Mouse (Mus musculus): ENCODE data around the gene Fev.

Fev gene

GRCm38 (mm10) chr1:74885369-74886042 is at the start of gene Fev:
Fev (minus strand) TSS chr1:74885419.
- DNase-seq = peak in 1 of 2 experiments; percentile 9

GRCm38 (mm10) chr1:74927621-74928296 is 42.5 kb upstream of the Fev start:
- no peak for DNase-seq

- DNase-seq = peak; percentile 67
These were observed 41.5 kb upstream of the Fev start for GRCm38 (mm10) chr1:74926721-74927120.

GRCm38 (mm10) chr1:74924464-74924863 is 39.2 kb upstream of the Fev start:
- no peak for DNase-seq

GRCm38 (mm10) chr1:74915706-74916105 is 30.5 kb upstream of the Fev start:
- peak; percentile 42 to 48 for DNase-seq

- no peak for DNase-seq
These were observed 17.0 kb upstream of the Fev start for GRCm38 (mm10) chr1:74902191-74902590.

- DNase-seq = peak; percentile 85 to 91
These were observed 16.5 kb upstream of the Fev start for GRCm38 (mm10) chr1:74901686-74902085.

GRCm38 (mm10) chr1:74900341-74901285 is 15.4 kb upstream of the Fev start:
- peak; percentile 67 to 74 for DNase-seq

GRCm38 (mm10) chr1:74898656-74899431 is 13.6 kb upstream of the Fev start:
- peak; percentile 56 to 69 for DNase-seq

- DNase-seq = no peak
These were observed 12.8 kb upstream of the Fev start for GRCm38 (mm10) chr1:74897976-74898375.

GRCm38 (mm10) chr1:74894966-74895365 is 9.7 kb upstream of the Fev start:
- peak; percentile 87 to 91 for DNase-seq

- DNase-seq = peak; percentile 83 to 85
These were observed 8.1 kb upstream of the Fev start, which contains the start of gene Cryba2 for GRCm38 (mm10) chr1:74893134-74893855. Cryba2 (minus strand) TSS chr1:74893143.

- DNase-seq = peak; percentile 40 to 54
These were observed 7.3 kb upstream of the Fev start for GRCm38 (mm10) chr1:74892351-74893133.

- DNase-seq = no peak
These were observed 6.3 kb upstream of the Fev start for GRCm38 (mm10) chr1:74891513-74891912.

GRCm38 (mm10) chr1:74884196-74885141 is 750 bp downstream of the Fev start:
- DNase-seq = peak in 1 of 2 experiments; percentile 22

GRCm38 (mm10) chr1:74883441-74883840 is 1.8 kb downstream of the Fev start:
- DNase-seq = no peak

- DNase-seq = peak in 1 of 2 experiments; percentile 12
These were observed 2.4 kb downstream of the Fev start for GRCm38 (mm10) chr1:74882828-74883227.

- peak in 1 of 2 experiments; percentile 37 for DNase-seq
These were observed 3.0 kb downstream of the Fev start for GRCm38 (mm10) chr1:74882055-74882734.
